Mouse (Mus musculus): ENCODE measurements around the gene Tuba1b.

GRCm38 (mm10) chr15:98976763-98977758 is 42.7 kb upstream of the Tuba1b start:
- no peak for TF ChIP-seq CTCF (IDR thresholded peaks at IDR 0.05; ENCODE audit: low read depth)
- TF ChIP-seq EP300 (IDR thresholded peaks at IDR 0.05; ENCODE audit: low read depth) = peak; percentile 51; the same call in 1 of the 2 replicates

All from heart, postnatal 0 days (tissue).